Mouse (Mus musculus) intestine, embryonic 14.5 days (tissue): ENCODE results near the gene Idh3g. TPM values are rescaled to one million over a fixed set of nuclear protein-coding genes. Genes with fewer than 3 reads are reported as not detected.
A peak's percentile ranks its signal among the peaks of the same experiment; 100 is the strongest.

Source experiments
- ATAC-seq: fragments of 200-750 bp; cut with Nextera tagmentation; replicated peaks from 2 replicates; pipeline ENCODE4 v1.8.0; 2017; ENCODE audit warnings: low read depth, moderate number of reproducible peaks, moderate TSS enrichment, moderate library complexity; ENCODE audit not compliant: low FRiP score, low TSS enrichment
- DNase-seq: peaks from one replicate; pipeline ENCODE4 v3.0.0-alpha.2; 2018; ENCODE audit warnings: low spot score
- H3K27ac ChIP-seq: fragments of 300-500 bp; sonication (generic); 2 replicates; pipeline ENCODE4 v1.5.1; 2014; ENCODE audit warnings: low read depth, mild to moderate bottlenecking, control low read depth
- H3K27me3 ChIP-seq: fragments of 300-500 bp; sonication (generic); replicated peaks from 2 replicates; pipeline ENCODE4 v1.6.1; 2014; ENCODE audit warnings: low read length, control low read depth; ENCODE audit not compliant: control insufficient read depth, insufficient read depth
- H3K36me3 ChIP-seq: fragments of 300-500 bp; sonication (generic); 2 replicates; pipeline ENCODE4 v1.6.1; 2014; ENCODE audit warnings: low read length, control low read depth; ENCODE audit not compliant: control insufficient read depth, insufficient read depth
- H3K4me1 ChIP-seq: fragments of 300-500 bp; sonication (generic); replicated peaks from 2 replicates; pipeline ENCODE4 v1.6.1; 2014; ENCODE audit warnings: low read length, control low read depth, mixed read lengths; ENCODE audit not compliant: control insufficient read depth, insufficient read depth
- H3K4me2 ChIP-seq: fragments of 300-500 bp; sonication (generic); 2 replicates; pipeline ENCODE4 v1.6.1; 2014; ENCODE audit warnings: low read length
- H3K4me3 ChIP-seq: fragments of 300-500 bp; sonication (generic); 2 replicates; pipeline ENCODE4 v1.5.1; 2014; ENCODE audit warnings: low read depth, low read length, control low read depth, mixed read lengths
- H3K9ac ChIP-seq: fragments of 300-500 bp; sonication (generic); 2 replicates; pipeline ENCODE4 v1.6.1; 2014; ENCODE audit warnings: mild to moderate bottlenecking, low read length
- H3K9me3 ChIP-seq: fragments of 300-500 bp; sonication (generic); 2 replicates; pipeline ENCODE4 v1.6.1; 2016; ENCODE audit warnings: low read length, control low read depth; ENCODE audit not compliant: control insufficient read depth
- WGBS: fragments of 180-500 bp; shearing (Covaris S2); extraction: QIAGEN DNeasy Blood & Tissue Kit; methylation state at CpG from one replicate; pipeline ENCODE4 v1.1.7; 2014; 5-methylcytosine and 5-hydroxymethylcytosine counted together
- polyA plus RNA-seq: library from polyadenylated mRNA; unstranded; fragments of >200 nt; fragmentation: Nextera tagmentation; extraction: Ambion mirVana; gene quantifications from 2 replicates; pipeline ENCODE4 v1.2.1, GENCODE M21; 2014

Gene Idh3g
- polyA plus RNA-seq, 1 experiment from 2014 or later, result 248 TPM

- Histone ChIP-seq H3K27ac (no peak overlapping the region), H3K27me3 (no peaks in the 10 kb centered on the region), H3K9ac (no peak overlapping the region), H3K4me1 (no peaks in the 10 kb centered on the region), H3K4me2 (no peak overlapping the region), H3K36me3 (0 out of 2 replicates have a peak, but pooled peaks cover under 1% of the 10 kb centered on the region), H3K4me3 (no peak overlapping the region), H3K9me3 (no peaks in the 10 kb centered on the region)
- DNase-seq, result no peak
- no peak for ATAC-seq
- 86% methylated on average over 2 of the region's 2 CpGs for WGBS
Measured at GRCm38 (mm10) chrX:73797511-73797910, 10.8 kb upstream of the Idh3g start.

GRCm38 (mm10) chrX:73793505-73793904 is 6.8 kb upstream of the Idh3g start:
- Histone ChIP-seq H3K4me1 (no peaks in the 10 kb centered on the region), H3K9me3 (no peaks in the 10 kb centered on the region), H3K27me3 (no peaks in the 10 kb centered on the region), H3K36me3 (peaks cover 13% of the 10 kb centered on the region; the same call in 1 of the 2 replicates), H3K4me2 (no peak overlapping the region), H3K27ac (no peak overlapping the region), H3K9ac (no peak overlapping the region), H3K4me3 (no peak overlapping the region)
- ATAC-seq (no peak), DNase-seq (no peak)
- whole genome bisulfite sequencing, result 20% methylated on average over 1 of the region's 1 CpGs

- no peaks in the 10 kb centered on the region for H3K4me1 ChIP-seq
- ATAC-seq, result no peak
- H3K27ac ChIP-seq, result no peak overlapping the region
- no peak for DNase-seq
- H3K4me2 ChIP-seq, result no peak overlapping the region
- no peak overlapping the region for H3K4me3 ChIP-seq
- no peaks in the 10 kb centered on the region for H3K27me3 ChIP-seq
- peaks cover 13% of the 10 kb centered on the region; the same call in 1 of the 2 replicates for H3K36me3 ChIP-seq
- no peaks in the 10 kb centered on the region for H3K9me3 ChIP-seq
- no peak overlapping the region for H3K9ac ChIP-seq
Measured at GRCm38 (mm10) chrX:73793039-73793438, 6.3 kb upstream of the Idh3g start.

DNA sequence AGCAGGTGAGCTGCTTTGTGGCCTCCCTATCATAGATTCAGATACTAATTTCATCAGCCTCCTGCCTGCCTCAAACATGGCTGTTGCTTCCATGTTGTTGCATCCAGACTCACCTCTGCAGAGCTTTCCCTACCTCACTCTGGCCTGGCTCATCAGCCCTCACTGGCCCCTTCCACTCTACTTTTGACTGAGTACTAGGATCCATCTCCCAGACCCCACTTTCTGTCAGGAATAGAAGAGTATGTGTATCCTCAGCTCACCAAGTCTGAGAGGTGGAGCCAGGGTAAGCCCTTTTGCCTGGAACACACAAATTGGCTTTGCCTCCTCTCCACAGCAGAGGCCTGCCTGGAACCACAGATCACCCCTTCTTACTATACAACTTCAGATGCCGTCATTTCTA is 1.8 kb upstream of the Idh3g start:
- Histone ChIP-seq H3K4me1 (peaks cover 6% of the 10 kb centered on the region), H3K9ac (no peak overlapping the region)

GRCm38 (mm10) chrX:73787225-73787558 is 495 bp upstream of the Idh3g start:
- Histone ChIP-seq H3K4me2 (peak overlapping the region; percentile 56), H3K27ac (peak overlapping the region; percentile 69), H3K4me1 (peaks cover 6% of the 10 kb centered on the region), H3K4me3 (peak overlapping the region; percentile 54), H3K27me3 (no peaks in the 10 kb centered on the region), H3K36me3 (peaks cover 9% of the 10 kb centered on the region; the same call in 1 of the 2 replicates), H3K9ac (peak overlapping the region; percentile 76), H3K9me3 (no peaks in the 10 kb centered on the region)
- 9% methylated on average over 17 of the region's 22 CpGs for WGBS
- no peak for DNase-seq
- peak; percentile 36; the same call in 1 of the 2 replicates for ATAC-seq

More for the DNA sequence above, 1.8 kb upstream of the Idh3g start:
- Histone ChIP-seq H3K36me3 (peaks cover 13% of the 10 kb centered on the region; the same call in 1 of the 2 replicates), H3K9me3 (no peaks in the 10 kb centered on the region), H3K4me3 (0 out of 2 replicates have a peak overlapping the region, but pooled peaks have one; percentile 54), H3K4me2 (peak overlapping the region; percentile 56), H3K27me3 (no peaks in the 10 kb centered on the region), H3K27ac (no peak overlapping the region)
- 90% methylated on average over 1 of the region's 1 CpGs for WGBS
- no peak for DNase-seq
- ATAC-seq, result no peak

DNA sequence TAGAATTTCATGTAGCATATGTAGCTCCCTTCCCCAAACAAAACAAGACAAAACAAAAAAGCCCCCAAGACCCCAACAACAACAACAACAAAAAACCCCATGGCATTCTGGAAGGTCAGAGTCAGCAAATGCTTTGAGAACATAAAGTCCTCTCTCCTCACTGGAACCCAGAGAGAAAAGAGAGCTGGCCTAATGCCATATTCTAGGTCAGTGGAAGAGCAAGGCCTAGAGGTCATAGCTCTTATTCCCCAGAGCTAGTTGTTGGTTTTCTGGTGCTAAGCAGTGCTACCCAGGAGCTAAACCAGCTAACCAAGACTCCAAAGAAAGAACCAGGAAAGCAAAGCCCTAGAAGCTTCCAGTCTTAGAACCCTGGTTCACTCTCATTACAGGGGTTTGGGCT is 1.0 kb downstream of the Idh3g start:
- DNase-seq (no peak), ATAC-seq (no peak)
- Histone ChIP-seq H3K9me3 (no peaks in the 10 kb centered on the region), H3K27me3 (no peaks in the 10 kb centered on the region), H3K36me3 (peaks cover 20% of the 10 kb centered on the region), H3K4me1 (peaks cover 6% of the 10 kb centered on the region), H3K4me3 (peak overlapping the region; percentile 54), H3K4me2 (peak overlapping the region; percentile 58), H3K9ac (peak overlapping the region; percentile 70), H3K27ac (peak overlapping the region; percentile 86; the same call in 1 of the 2 replicates)

DNA sequence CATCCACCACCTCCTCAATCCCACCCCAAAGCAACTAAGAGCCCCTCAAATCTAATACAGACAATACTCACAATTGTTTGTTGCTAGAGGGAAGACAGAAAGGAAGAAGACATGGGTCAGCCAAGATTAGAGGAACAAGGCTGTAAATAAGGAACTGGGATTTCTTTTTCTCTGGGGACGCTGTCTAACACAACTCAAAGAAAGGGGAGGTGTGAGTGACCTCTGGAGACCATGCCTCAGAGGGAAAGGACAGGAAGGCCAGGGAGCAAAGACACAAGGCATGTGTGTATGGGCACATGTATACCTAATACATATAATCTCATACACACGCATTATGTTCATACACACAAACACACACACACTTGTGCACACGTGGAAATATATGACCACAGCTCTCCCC is 4.5 kb downstream of the Idh3g start:
- Histone ChIP-seq H3K9ac (no peak overlapping the region), H3K36me3 (peaks cover 38% of the 10 kb centered on the region), H3K4me3 (no peak overlapping the region), H3K4me2 (no peak overlapping the region), H3K9me3 (no peaks in the 10 kb centered on the region), H3K4me1 (peaks cover 6% of the 10 kb centered on the region), H3K27me3 (no peaks in the 10 kb centered on the region), H3K27ac (no peak overlapping the region)
- 87% methylated on average over 3 of the region's 3 CpGs for WGBS
- no peak for ATAC-seq
- DNase-seq, result no peak

- H3K9me3 ChIP-seq, result no peaks in the 10 kb centered on the region
- no peak overlapping the region for H3K4me3 ChIP-seq
- no peaks in the 10 kb centered on the region for H3K27me3 ChIP-seq
- peak; percentile 54 for ATAC-seq
- peaks cover 20% of the 10 kb centered on the region for H3K36me3 ChIP-seq
- DNase-seq, result peak; percentile 54
- H3K27ac ChIP-seq, result no peak overlapping the region
- H3K4me2 ChIP-seq, result no peak overlapping the region
- H3K4me1 ChIP-seq, result peaks cover 4% of the 10 kb centered on the region; the same call in 1 of the 2 replicates
- no peak overlapping the region for H3K9ac ChIP-seq
- WGBS, result 64% methylated on average over 10 of the region's 10 CpGs
Measured at GRCm38 (mm10) chrX:73774802-73775483, 11.8 kb downstream of the Idh3g start.

DNA sequence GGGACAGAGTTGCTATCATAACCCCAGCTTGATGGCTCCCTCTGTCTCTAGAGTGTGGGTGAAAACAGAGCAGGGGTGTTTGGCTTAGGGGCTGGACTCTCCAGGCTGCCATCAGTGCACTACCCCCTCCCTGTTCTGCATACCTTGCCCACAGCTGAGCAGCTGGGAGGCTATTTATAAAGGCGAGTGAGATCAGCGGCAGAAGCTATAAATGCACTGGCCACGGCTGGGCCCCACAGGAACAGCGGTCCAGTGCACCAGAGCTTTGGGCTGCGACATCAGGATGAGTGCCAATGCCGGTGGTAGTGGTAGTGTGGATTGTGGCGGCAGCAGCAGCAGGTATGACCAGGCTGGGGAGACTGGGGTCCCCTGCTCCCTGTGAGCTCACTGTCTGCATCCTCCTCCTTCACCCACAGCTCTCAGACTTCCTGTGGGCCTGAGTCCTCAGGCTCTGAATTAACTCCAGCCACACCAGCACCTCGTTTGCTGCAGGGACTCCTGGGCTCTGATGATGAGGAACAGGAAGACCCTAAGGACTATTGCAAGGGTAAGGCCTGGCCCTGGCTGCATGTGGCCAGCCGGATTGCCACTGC is 12.4 kb downstream of the Idh3g start, which contains the start of gene Srpk3:
TSS of gene Srpk3 (plus strand) at position 238 of the 593 bp plus-strand sequence.
- Histone ChIP-seq H3K27ac (no peak within 1 kb of the TSS), H3K9me3 (no peaks in the 10 kb centered on the region), H3K9ac (no peak within 1 kb of the TSS), H3K27me3 (no peaks in the 10 kb centered on the region), H3K36me3 (peaks cover 13% of the 10 kb centered on the region), H3K4me1 (peaks cover 4% of the 10 kb centered on the region; the same call in 1 of the 2 replicates), H3K4me2 (no peak within 1 kb of the TSS), H3K4me3 (no peak within 1 kb of the TSS)
- WGBS, result 42% methylated on average over 9 of the region's 9 CpGs
- DNase-seq (peak; percentile 53), ATAC-seq (peak; percentile 59)
